Mouse (Mus musculus) layer of hippocampus, adult 18-20 months (tissue): ENCODE results near the gene Slc8a2. TPM values are rescaled to one million over a fixed set of nuclear protein-coding genes. Genes with fewer than 3 reads are reported as not detected.

ENCODE experiments used
- DNase-seq, 2 experiments: peaks; one replicate each; pipeline ENCODE4 v3.0.0; 2022; ENCODE audit warnings: low spot score in 2 of 2
- total RNA-seq, 2 experiments: library from RNA; stranded (reverse); gene quantifications; 2 replicates each; pipeline ENCODE4 v1.2.3; 2021

Slc8a2 gene
- total RNA-seq, 2 experiments from 2014 or later: 277 to 290 TPM

GRCm38 (mm10) chr7:16120262-16120600, 9.4 kb upstream of the Slc8a2 start:
- no peak for DNase-seq

GRCm38 (mm10) chr7:16125829-16126228, 3.8 kb upstream of the Slc8a2 start:
- DNase-seq: no peak

GRCm38 (mm10) chr7:16128344-16128743, 1.3 kb upstream of the Slc8a2 start:
- no peak for DNase-seq

GRCm38 (mm10) chr7:16128899-16129298, 727 bp upstream of the Slc8a2 start:
- DNase-seq: no peak

GRCm38 (mm10) chr7:16129846-16130691, 443 bp downstream of the Slc8a2 start:
- DNase-seq: peak; percentile 63 to 69

DNA sequence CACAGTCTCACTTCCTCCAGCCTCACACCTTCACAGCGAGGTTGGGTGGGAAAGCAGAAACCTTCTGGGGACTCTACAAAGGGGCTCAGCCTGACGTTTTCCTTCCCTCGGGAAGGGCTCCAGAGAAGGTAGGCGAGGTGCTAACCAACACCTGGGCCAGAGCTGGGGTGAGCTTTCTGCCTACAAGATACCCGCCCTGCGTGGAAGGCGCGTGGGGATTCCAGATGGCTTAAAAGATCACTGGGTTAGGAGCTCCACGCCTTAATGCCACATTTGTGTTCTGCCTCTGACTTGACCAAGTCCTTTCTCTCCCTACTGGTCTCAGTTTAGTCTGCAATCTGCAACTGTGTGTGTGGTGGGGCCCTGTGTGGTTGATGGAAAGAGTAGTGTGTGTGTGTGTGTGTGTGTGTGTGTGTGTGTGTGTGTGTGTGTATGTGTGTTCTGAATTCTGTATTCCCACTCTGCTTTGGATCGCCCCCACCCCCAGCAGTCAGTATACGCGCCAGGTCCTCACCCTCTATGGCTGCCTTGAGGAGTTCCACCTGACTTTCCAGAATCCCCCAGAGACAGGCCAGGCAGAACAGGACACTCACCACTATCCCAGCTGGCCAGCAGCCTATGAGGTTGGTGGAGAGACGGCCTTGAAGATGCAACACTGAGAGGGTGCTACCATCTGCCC, 1.5 kb downstream of the Slc8a2 start:
- DNase-seq: no peak

GRCm38 (mm10) chr7:16132161-16132581, 2.5 kb downstream of the Slc8a2 start:
- peak in 1 of 2 experiments; percentile 65 for DNase-seq

- DNase-seq: no peak
Measured at GRCm38 (mm10) chr7:16132926-16133325, 3.3 kb downstream of the Slc8a2 start.

DNA sequence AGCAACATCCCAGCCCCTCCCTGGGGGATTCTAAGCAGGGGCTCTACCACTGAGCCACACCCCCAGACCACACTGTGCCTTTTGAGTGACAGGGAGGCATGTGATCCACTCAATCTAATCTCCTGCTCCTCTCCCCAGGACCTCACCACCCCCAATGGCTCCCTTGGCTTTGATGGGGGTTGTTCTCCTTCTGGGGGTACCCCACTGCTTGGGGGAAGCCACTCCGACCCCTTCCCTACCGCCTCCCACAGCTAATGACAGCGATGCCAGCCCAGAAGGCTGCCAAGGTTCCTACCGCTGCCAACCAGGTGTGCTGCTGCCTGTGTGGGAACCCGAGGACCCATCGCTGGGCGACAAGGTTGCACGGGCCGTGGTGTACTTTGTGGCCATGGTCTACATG, 4.1 kb downstream of the Slc8a2 start:
- no peak for DNase-seq

- no peak for DNase-seq
Measured at GRCm38 (mm10) chr7:16134951-16135392, 5.3 kb downstream of the Slc8a2 start.

DNA sequence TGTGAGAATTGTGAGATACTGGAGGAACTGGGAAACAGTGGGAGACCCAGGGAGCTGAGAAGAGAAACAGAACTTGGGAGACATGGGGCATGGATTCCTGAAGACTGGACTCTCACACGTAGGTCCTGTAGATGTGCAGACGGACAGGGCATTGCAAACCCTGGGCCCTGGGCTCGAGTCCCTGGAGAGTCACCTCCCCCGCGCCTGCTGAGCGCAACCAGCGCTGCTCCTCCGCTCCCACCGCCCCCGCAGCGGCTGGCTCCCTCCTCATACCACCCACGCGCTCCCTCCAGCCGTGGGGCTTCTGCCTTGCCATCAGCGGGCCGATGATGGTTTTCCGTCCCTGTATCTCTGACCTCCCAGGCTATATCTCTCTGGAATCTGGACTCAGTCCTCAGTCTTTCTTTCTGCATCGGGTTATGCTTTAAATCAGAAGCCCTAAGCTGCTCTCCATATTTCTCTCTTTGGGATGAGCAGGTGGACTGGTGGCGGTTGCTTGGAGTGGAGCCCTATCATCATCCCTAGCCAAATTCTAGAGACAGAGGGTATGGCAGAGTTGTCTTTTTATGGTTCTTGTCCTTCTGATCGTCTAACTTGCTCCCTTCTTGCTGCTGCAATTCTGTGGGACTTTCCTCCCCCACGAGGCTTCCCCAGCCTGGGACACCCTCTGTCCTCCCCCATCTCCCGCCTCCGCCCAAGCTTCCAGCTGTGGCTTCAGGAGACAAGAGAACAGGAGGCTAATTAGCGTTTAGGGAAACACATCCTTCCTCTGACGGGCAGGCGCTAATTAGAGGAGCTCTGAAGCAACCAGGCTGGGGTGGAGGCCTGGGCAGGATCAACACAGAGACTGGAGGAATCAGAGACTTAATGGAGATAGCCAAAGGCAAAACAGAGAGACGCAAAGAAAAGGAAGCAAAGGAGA, 17.1 kb downstream of the Slc8a2 start:
- DNase-seq: peak; percentile 76 to 84

DNA sequence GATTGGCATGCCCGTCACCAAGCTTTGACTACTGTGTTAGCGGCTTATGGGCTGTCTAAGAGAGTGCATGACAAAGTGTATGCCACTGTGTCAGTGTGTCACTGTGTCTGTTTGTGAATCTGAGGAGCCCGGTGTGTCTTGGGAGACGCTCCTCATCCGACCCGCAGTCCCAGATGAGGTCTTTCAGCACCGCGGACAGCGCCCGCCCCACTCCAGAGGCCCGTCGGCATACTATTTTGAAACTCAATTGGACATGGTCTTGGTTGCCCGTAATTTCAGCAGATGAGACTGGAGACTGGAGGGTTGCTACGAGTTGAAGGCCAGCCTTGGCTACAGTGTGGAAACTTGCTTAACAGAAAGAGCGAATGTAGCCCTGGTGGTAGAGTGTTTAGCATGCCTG, 18.0 kb downstream of the Slc8a2 start:
- no peak for DNase-seq

DNA sequence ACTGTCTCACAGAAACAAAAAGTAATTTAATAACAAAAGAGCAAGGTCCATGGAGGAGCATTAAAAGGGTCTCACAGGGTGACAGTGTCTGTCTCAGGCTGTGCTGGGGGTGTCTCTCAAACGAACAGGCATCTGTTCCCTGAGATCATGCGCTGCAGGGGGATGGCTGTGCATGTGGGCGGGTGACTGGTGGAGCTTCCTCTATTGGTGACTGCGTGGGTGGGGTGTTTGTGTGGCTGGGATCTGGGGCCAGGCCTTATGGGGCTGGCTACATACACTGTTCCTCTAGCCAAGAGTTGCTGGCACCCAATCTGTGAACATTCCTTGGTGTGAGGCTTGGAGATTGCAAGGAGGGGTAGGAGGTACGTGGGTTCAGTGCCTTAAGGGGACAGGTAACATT, 19.6 kb downstream of the Slc8a2 start:
- peak; percentile 88 to 93 for DNase-seq

DNA sequence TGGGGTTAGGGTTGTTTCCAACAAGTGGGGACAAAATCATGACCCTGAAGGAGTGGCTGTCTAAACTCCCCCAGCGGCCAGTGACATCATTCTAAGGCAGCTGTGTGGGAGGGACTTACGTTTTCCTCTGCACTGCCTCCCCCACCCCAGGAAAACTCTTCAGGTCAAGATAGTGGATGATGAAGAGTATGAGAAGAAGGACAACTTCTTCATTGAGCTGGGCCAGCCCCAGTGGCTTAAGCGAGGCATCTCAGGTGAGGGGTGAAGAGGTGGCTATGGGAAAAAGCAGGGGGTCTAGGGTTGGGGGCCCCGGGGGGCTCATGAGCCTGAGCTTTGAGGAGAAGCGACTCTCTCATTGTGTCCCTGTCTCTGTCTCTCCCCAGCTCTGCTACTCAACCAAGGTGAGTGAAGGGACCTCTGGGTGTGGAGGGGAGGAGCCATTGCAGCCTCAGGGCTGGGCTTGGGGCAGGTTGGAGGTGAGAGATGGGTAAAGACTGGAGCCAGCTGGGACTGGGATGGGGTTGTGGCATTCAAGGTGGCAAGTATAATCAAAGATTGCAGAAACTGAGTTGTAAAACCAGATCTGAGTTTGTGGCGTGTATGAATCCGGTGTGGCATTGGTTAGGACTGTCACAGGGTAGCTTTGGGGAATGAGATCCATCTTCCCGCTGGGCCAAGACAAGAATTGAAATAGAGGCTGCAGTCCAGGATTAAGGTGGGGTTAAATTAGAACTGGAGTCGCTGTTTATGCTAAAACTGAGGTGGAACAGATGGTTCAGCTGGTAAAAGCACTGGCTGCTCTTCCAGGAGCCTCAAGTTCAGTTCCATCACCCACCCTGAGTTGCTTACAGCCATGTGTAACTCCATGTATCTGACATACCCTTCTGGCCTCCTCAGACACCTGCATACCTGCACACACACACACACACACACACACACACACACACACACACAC, 20.8 kb downstream of the Slc8a2 start:
- no peak for DNase-seq

GRCm38 (mm10) chr7:16153522-16153921, 23.9 kb downstream of the Slc8a2 start:
- DNase-seq: peak in 1 of 2 experiments; percentile 73

DNA sequence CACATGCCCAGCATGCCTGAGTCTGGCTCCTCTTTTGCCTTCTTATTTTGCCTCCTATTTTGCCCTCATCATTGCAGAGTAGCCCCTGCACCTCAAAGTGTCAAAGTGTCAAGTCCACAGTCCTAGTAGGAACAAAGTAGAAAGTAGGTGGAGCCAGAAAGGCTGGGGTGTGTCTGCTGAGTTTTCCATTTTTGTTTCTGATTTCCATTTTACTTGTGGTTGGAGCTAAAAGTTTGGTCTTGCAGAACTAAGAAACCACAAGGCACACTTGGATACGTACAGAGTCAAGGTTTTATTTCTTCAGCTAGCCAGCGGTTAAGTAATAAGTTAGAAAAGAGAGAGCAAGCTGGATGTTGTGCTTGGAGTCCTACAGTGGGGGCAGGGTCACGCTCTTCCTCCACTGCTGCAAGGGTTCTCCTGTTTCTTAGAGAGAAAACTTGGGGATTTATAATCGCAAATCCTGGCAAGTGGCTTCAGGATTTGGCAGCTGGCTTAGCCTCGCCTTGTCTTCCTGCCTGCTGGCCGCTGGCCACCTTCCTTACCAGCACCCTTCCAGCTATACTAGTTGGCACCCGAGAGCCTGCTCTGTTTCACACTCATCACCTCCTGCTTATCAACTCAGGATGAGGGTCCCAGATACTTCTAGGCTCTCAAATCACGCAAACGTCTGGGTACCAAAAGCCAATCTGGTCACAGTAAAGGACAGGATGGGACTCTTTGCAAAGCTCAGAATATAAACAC, 25.7 kb downstream of the Slc8a2 start:
- no peak for DNase-seq

GRCm38 (mm10) chr7:16156105-16156714, 26.6 kb downstream of the Slc8a2 start:
- no peak for DNase-seq

DNA sequence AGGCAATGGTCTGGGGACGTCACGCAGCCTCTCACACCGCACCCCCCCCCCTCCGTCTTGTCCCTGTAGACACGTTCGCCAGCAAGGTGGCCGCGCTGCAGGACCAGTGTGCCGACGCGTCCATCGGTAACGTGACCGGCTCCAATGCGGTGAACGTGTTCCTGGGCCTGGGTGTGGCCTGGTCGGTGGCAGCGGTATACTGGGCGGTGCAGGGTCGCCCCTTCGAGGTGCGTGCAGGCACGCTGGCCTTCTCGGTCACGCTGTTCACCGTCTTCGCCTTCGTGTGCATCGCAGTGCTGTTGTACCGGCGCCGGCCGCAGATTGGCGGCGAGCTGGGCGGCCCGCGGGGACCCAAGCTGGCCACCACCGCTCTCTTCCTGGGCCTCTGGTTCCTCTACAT, 29.1 kb downstream of the Slc8a2 start:
- no peak for DNase-seq

- peak in 1 of 2 experiments; percentile 62 for DNase-seq
Measured at GRCm38 (mm10) chr7:16160702-16161101, 31.1 kb downstream of the Slc8a2 start.
